Mouse (Mus musculus) adrenal gland, postnatal 4 days (tissue): ENCODE measurements at regions not wholly inside any gene's neighbourhood (a gene's known extent, or its start where the extent isn't known, plus 50 kb on each side); places are given as distances from the start of the nearest gene placed in this dataset.
"Not testable (repeated sequence)": the region's sequence is repeated elsewhere in the genome, so short reads cannot be mapped to it uniquely, and the experiment has no call there.

Experiments
- DNase-seq, 2 experiments: peaks; one replicate each; pipeline ENCODE4 v3.0.0; 2021 to 2022; ENCODE audit warnings: low spot score in 2 of 2, mixed read lengths in 2 of 2

DNA sequence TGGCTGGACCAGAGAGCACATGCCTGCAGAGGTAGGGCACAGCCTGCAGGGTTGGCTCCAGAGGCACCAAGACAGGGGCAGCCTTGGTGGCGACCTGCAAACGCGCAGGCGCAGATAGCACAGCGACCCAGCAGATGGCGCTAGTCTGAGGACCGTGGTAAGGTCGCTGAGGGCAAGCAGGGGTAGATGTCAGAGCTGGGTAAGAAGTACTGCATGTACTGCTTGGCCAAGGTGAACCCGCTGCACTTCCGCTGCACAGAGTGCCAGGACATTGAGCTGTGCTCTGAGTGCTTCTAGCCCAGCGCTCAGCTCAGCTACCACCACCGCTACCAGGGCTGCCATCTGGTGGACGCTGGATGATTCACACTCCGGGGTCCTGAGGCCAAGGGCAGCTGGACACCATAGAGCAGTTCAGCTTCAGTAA, 68.3 kb downstream of the Hsp90b1 start:
- peak; percentile 49 to 55 for DNase-seq

GRCm38 (mm10) chr10:86636515-86636914, 68.8 kb downstream of the Hsp90b1 start:
- DNase-seq, result not testable (repeated sequence)

DNA sequence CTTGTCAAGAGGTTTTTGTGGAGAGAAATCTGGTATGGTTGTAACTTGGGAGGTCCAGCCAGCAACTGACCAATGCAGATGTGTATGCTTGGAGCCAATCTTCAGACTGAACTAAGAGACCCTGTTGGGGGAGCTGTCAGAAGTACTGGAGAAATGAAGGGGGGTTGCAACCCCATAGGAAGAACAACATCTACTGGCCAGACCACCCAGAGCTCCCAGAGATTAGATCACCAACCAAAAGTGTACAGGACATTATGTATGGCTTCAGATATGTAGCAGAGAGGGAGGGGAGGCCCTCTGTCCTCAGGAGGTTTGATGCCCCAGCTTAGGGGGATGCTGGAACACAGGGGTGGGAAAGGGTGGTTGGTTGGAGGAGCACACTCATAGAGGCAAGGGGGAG, 78.6 kb downstream of the Hsp90b1 start:
- DNase-seq, result not testable (repeated sequence)

DNA sequence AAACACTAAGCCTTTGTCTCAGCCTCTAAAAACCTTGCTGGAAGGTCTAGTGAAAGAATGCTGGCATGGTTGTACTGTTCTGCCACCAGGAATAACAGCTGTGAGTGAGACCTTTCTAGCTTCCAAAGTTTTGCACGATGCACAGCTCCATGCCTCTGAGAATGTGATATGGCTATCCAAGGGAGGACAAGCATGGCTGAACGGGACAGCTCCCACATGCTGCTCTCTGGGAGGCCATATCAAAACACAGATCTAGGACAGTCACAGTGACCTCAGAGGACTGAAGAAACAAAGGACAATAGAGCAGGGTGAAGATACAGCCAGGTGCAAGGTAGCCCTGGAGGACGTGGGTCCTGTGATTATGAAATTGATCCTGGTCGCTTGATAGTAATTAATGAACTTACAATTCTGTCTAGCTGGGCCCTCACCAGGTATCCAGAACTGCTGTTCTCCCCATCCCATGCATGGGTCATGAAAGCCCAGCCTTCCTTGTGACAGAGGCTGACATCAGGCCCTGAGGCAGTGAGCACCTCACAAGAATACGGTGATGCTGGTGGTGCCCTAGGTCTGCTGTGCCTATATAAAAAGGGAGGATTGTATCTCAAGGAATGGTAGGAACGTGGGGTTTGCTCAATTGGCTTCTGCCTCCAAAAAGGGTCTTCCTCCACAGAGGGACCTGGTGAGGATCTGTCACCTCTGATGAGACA, 87.2 kb downstream of the Hsp90b1 start:
- DNase-seq, result not testable (repeated sequence)

DNA sequence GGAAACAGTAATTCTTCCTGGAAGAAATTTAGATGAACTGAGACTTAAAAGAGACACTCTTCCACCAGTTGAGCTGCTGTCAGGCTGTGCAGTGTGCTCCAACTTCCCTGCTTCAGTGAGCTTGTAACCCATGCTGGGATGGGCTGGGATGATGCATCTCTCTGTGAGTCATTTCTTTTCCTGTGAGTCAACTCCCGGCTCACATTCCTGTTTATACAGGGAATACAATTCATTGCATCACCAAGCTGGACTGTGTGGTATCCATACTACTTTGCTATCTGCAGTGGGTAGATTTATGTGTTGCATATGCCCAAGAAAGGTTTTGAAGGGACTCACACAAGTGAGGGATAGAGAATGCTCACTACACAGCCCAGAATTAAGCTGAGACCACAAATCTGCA, 93.0 kb downstream of the Hsp90b1 start:
- not testable (repeated sequence) for DNase-seq

- DNase-seq, result not testable (repeated sequence)
These were observed 95.3 kb downstream of the Hsp90b1 start for GRCm38 (mm10) chr10:86610027-86610426.

GRCm38 (mm10) chr10:86600843-86601242, 102.1 kb upstream of the Syn3 start:
- DNase-seq, result not testable (repeated sequence)

GRCm38 (mm10) chr10:86599991-86600390, 101.3 kb upstream of the Syn3 start:
- DNase-seq, result not testable (repeated sequence)

GRCm38 (mm10) chr10:86590211-86590610, 91.5 kb upstream of the Syn3 start:
- DNase-seq, result not testable (repeated sequence)

GRCm38 (mm10) chr10:86566875-86567274, 68.2 kb upstream of the Syn3 start:
- not testable (repeated sequence) for DNase-seq

DNA sequence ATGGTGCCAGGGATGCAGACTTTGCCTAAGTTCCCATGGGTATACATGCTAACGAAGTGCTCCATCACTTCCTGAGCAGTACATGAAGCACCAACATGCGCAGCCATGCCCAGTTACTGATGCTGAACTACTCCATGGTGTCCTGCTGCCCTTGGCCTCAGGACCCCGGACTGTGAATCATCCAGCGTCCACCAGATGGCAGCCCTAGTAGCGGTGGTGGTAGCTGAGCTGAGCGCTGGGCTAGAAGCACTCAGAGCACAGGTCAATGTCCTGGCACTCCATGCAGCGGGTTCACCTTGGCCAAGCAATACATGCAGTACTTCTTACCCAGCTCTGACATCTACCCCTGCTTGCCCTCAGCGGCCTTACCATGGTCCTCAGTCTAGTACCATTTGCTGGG, 57.1 kb upstream of the Syn3 start:
- peak in 1 of 2 experiments; percentile 5 for DNase-seq
